Comparison of ENCODE assay signal across 8 mouse cellular contexts in genomic region chr12:112091054-112091453, GRCm38 (mm10). TPM values are rescaled to one million over a fixed set of nuclear protein-coding genes. Genes with fewer than 3 reads are reported as not detected.
DNase-seq lines count a peak whose midpoint lies in the region; ATAC-seq lines count a peak whose summit lies in the region.

No protein-coding gene starts in this region.

- H3K4me3 ChIP-seq in heart, embryonic 10.5 days: no peak overlapping the region
- no peak overlapping the region for H3K4me3 ChIP-seq in hindbrain, embryonic 16.5 days (ENCODE audit: low read length)

- no peaks in the 10 kb centered on the region for H3K36me3 ChIP-seq in heart, embryonic 10.5 days
- no peaks in the 10 kb centered on the region for H3K36me3 ChIP-seq in hindbrain, embryonic 16.5 days (ENCODE audit: control insufficient read depth, insufficient read depth, low read length)

- H3K9ac ChIP-seq in hindbrain, embryonic 16.5 days (ENCODE audit: low read depth, low read length): peak overlapping the region; percentile 48

- H3K27ac ChIP-seq in heart, embryonic 10.5 days: no peak overlapping the region
- H3K27ac ChIP-seq in hindbrain, embryonic 16.5 days (ENCODE audit: low read depth, low read length): no peak overlapping the region

- no peaks in the 10 kb centered on the region for H3K9me3 ChIP-seq in heart, embryonic 10.5 days
- no peaks in the 10 kb centered on the region for H3K9me3 ChIP-seq in hindbrain, embryonic 16.5 days (ENCODE audit: control insufficient read depth, low read length)

- H3K27me3 ChIP-seq in heart, embryonic 10.5 days (ENCODE audit: insufficient read depth, poor library complexity, severe bottlenecking): peaks cover 7% of the 10 kb centered on the region; the same call in 1 of the 2 replicates
- H3K27me3 ChIP-seq in hindbrain, embryonic 16.5 days (replicated peaks; ENCODE audit: control insufficient read depth, insufficient read depth, low read length): 0 out of 2 replicates have a peak, but pooled peaks cover 2% of the 10 kb centered on the region

- ATAC-seq in hindbrain, embryonic 16.5 days: peak; percentile 88

- H3K4me1 ChIP-seq in heart, embryonic 10.5 days: peaks cover 9% of the 10 kb centered on the region; the same call in 1 of the 2 replicates
- peaks cover 3% of the 10 kb centered on the region; the same call in 1 of the 2 replicates for H3K4me1 ChIP-seq in hindbrain, embryonic 16.5 days (ENCODE audit: control insufficient read depth, insufficient read depth, low read depth, low read length)

- 12% methylated on average over 12 of the region's 12 CpGs for WGBS in heart, embryonic 10.5 days
- whole genome bisulfite sequencing in hindbrain, embryonic 16.5 days: 7% methylated on average over 12 of the region's 12 CpGs

- H3K4me2 ChIP-seq in hindbrain, embryonic 16.5 days (ENCODE audit: low read length): peak overlapping the region; percentile 43

- peak; percentile 94 for DNase-seq in heart, adult 11 months
- DNase-seq in heart, embryonic 10.5 days (ENCODE audit: low spot score): no peak
- DNase-seq in cerebellum, postnatal 36 days: peak; percentile 75 to 82
- DNase-seq in gastrocnemius, adult 18-20 months (ENCODE audit: low spot score): peak; percentile 72
- DNase-seq in layer of hippocampus, postnatal 25 days (ENCODE audit: extremely low spot score in 1 of 2, low spot score in 1 of 2): peak; percentile 45 to 64
- DNase-seq in lung, postnatal 4 days: peak; percentile 55 to 71
- peak; percentile 61 for DNase-seq in right cerebral cortex, postnatal 14 days

RNA-seq across cellular contexts. Expression of gene Aspg, which starts 15.4 kb away (rescaled TPM):
- 1.5 and 1.7 TPM in 2 replicates for polyA plus RNA-seq in heart, embryonic 10.5 days (2016; fragmentation: Nextera tagmentation; extraction: Ambion mirVana)
- total RNA-seq in gastrocnemius, adult 18-20 months (2021): not detected
- 2.2 and 2.6 TPM in 2 replicates for polyA plus RNA-seq in hindbrain, embryonic 16.5 days (2015; fragmentation: Nextera tagmentation; extraction: Ambion mirVana)
- total RNA-seq in layer of hippocampus, postnatal 25 days (2021): 1 to 10 TPM; 1.4 to 3.5 TPM

RNA-seq across cellular contexts. Expression of gene Kif26a, which starts 55.0 kb away (rescaled TPM):
- 1.0 and 2.1 TPM in 2 replicates for polyA plus RNA-seq in heart, embryonic 10.5 days (2016; fragmentation: Nextera tagmentation; extraction: Ambion mirVana)
- 1 to 10 TPM; 2.7 to 4.5 TPM for total RNA-seq in gastrocnemius, adult 18-20 months (2021)
- polyA plus RNA-seq in hindbrain, embryonic 16.5 days (2015; fragmentation: Nextera tagmentation; extraction: Ambion mirVana): 2.5 and 3.8 TPM in 2 replicates
- 1 to 10 TPM; 5.2 to 6.6 TPM for total RNA-seq in layer of hippocampus, postnatal 25 days (2021)
